Mouse (Mus musculus): ENCODE measurements around the gene Cib4. TPM values are rescaled to one million over a fixed set of nuclear protein-coding genes. Genes with fewer than 3 reads are reported as not detected.

Cib4 gene
- not detected for total RNA-seq (2023)

DNA sequence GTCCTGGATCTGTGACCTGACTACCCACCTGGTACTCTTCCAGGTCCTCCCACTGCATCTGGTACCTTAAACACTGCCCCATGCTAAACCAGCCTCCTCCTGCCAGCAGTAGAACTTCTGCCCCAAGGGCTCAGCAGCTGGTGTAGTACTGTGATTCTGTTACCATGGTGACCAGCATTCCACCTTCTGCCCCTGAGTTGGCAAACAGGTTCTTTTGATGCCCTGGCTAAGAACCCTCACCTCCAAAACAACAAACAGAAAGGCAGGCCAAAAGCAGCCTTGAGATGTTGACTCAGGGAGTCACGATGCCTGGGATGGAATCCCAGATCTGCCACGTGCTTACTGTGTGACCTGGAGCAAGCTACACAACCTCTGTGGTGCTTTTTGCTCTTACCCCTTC, at the start of gene Cib4:
Cib4 (minus strand) TSS at position 139 of the 400 bp plus-strand sequence.

DNA sequence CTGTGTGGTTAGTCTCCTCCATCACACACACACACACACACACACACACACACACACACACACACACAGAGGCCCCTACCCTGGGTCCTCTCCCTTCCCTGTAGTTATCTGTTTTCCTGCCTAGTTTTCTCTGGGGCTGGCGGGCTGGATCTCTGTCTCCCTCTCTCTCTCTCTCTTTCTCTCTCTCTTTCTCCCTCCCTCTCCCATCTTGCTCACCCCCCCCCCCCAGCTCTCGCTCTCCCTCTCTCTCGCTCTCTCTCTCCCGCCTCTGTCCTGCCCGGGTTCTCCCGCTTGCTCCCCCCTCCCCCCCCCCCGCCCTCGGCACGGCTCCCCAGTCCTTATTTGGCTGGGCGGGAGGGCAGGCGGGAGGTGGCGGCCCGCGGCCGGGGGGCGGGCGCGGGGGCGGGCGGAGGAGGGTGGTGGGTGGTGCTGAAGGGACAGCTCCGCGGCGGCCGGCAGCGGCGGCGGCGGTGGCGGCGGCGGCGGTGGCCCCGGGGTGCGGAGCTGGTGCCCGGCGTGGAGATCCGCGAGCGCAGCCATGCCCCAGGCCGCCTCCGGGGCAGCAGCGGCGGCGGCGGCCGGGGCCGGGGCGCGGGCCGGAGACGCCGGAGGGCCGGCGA, 42.2 kb upstream of the Cib4 start, which contains the start of gene Kcnk3:
Kcnk3 (plus strand) TSS at position 490 of the 620 bp plus-strand sequence.

DNA sequence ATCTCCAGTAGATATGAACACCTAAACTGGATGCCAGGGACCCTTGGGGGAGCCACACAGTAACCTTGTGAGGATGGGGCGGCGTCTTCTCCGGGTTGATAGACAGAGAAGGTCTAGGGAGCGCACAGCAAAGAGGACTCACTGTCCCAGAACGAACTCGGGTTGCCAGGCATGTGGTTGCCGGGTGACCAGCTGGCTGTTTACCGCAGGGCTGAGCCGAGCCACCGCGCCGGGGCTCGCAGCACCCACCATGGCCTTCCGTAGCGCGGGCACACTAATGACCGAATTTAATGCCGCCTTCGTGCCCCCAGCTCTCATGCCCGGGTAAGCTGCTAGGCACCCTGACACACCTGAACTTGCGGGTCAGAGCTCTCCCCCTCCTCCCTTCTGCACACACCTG, 79.8 kb downstream of the Cib4 start, which contains the start of gene 1700001C02Rik:
1700001C02Rik (plus strand) TSS at position 187 of the 400 bp plus-strand sequence.

DNA sequence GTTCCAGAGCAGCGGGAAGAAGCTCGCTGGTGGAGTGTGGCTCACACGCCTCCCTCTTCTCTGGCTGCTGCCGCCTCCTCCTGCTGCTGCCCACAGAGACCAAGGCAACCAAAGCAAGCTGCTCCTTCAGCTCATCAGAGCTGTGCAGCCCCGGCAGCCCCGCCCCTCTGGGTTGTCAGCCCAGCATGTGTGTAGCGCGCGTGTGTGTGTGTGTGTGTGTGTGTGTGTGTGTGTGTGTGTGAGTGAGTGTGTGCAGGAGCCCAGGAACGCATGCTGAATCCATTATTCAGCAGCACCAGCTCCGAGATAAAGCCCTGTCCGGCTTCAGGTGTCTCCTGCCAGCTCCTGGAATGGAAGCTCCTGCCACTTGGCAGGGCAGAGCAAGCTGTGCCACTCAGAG, 83.8 kb downstream of the Cib4 start, which contains the start of gene Otof:
Otof (minus strand) TSS at position 112 of the 400 bp plus-strand sequence.

Other genes with a start within 250 kb of the Cib4 start
- under 1 TPM; 0.36 to 0.71 TPM for gene Otof, start 83.9 kb downstream of the Cib4 start, total RNA-seq (2023)
- not detected for gene 1700001C02Rik, start 79.8 kb downstream of the Cib4 start, total RNA-seq (2023)
- not detected for gene Kcnk3, start 42.3 kb upstream of the Cib4 start, total RNA-seq (2023)
- gene Slc35f6, start 102.1 kb upstream of the Cib4 start, total RNA-seq (2023): 10 to 100 TPM; 43.2 to 49.5 TPM
- gene Cenpa, start 120.9 kb upstream of the Cib4 start, total RNA-seq (2023): 100 to 1,000 TPM; 127 to 133 TPM
- not detected for gene Dpysl5, start 165.7 kb upstream of the Cib4 start, total RNA-seq (2023)

Data from neutrophil, adult 59 days (primary cell).